Mouse (Mus musculus): Measurements from ENCODE around the gene Ferd3l.

DNA sequence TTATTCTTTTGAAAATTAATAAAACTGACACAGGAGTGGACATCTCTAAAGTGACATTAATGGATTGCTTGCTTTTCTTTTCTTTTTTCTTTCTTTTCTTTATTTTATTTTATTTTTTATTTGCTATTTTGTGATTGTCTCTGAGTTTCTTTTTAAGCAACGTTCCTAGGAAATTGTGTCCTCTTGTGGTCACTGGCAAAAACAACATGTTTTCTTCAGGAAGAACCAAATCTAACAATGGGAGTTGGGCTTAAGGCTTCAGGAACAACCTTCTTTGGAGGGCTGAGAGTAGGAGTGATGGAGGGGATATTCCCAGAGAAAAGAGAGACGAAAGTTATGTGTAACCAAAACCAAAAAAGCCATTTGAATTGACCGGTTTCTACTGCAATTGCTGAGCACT is 24.6 kb downstream of the Ferd3l start:
- no peak for TF ChIP-seq CTCF (IDR thresholded peaks at IDR 0.05; ENCODE audit: control insufficient read depth, insufficient read depth, insufficient read length)
- TF ChIP-seq USF1 (IDR thresholded peaks at IDR 0.05; ENCODE audit: low read depth): no peak
- TF ChIP-seq MYOD1 (IDR thresholded peaks at IDR 0.05; ENCODE audit: control insufficient read depth, insufficient read length, low read depth): no peak
- no peak for TF ChIP-seq MAX (IDR thresholded peaks at IDR 0.05)
- TF ChIP-seq CEBPB (IDR thresholded peaks at IDR 0.05; ENCODE audit: low read depth): no peak
- no peak for TF ChIP-seq FOSL1 (IDR thresholded peaks at IDR 0.05; ENCODE audit: insufficient read depth, low read length, poor library complexity, severe bottlenecking)
- no peak for TF ChIP-seq MYOG (IDR thresholded peaks at IDR 0.05; ENCODE audit: control insufficient read depth, extremely low read depth, insufficient read length)

Measured in C2C12 (cell line).